Mouse (Mus musculus): ENCODE measurements around the gene Bola2. TPM values are rescaled to one million over a fixed set of nuclear protein-coding genes. Genes with fewer than 3 reads are reported as not detected.

Bola2 gene
- polyA plus RNA-seq, 1 experiment from 2014 or later, result 159 TPM

DNA sequence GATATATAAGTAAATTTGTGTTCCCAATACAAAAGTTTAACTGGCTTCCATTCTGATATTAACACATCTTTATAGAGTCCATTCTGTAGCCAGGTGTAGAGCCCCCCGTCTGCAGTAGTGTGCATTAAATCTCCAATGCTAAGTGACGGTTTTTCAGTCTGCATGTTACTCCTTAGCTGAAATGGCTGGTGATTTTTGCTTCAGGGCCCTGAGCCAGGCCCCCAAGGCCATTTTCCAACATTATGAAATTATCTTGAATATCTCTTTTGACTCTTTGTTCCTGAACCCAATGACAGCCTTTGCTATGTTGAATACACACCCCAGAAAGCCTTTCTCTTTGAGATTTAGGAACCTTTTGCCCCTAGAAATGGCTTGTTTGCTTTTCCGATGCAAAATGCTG, 35.4 kb upstream of the Bola2 start:
- Histone ChIP-seq H3K4me1 (replicated peaks; ENCODE audit: control insufficient read depth, insufficient read depth, low read length) (peaks cover 4% of the 10 kb centered on the region; the same call in 1 of the 2 replicates), H3K27ac (ENCODE audit: low read depth) (no peak overlapping the region), H3K9ac (ENCODE audit: low read length) (no peak overlapping the region), H3K27me3 (replicated peaks; ENCODE audit: control insufficient read depth, insufficient read depth, low read length) (no peaks in the 10 kb centered on the region), H3K9me3 (ENCODE audit: control insufficient read depth, low read length) (no peaks in the 10 kb centered on the region), H3K36me3 (ENCODE audit: control insufficient read depth, insufficient read depth, low read length) (peaks cover 28% of the 10 kb centered on the region), H3K4me3 (ENCODE audit: low read depth, low read length) (no peak overlapping the region), H3K4me2 (ENCODE audit: low read length) (no peak overlapping the region)
- no peak for DNase-seq (ENCODE audit: low spot score)
- 92% methylated on average over 3 of the region's 3 CpGs for WGBS
- no peak for ATAC-seq (replicated peaks; ENCODE audit: low FRiP score, low TSS enrichment, low read depth)

DNA sequence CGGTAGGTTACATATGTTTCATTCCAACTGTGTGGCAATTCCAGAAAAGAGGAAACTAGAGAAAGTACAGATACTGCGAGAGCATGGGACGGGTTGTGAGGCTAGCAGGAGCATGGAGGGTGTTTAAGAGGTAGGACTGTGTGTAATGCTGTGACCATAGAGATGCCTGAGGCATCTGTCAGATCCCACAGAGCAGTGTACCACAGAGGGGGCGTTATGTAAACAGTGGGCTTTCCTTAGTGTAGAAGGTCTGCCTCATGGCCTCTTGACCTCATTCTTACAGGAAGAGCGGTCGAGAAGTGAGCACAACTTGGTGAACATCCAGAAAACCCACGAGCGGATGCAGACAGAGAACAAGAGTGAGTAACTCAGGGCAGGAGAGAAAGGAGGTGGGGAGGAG, 31.6 kb upstream of the Bola2 start:
- Histone ChIP-seq H3K27me3 (replicated peaks; ENCODE audit: control insufficient read depth, insufficient read depth, low read length) (no peaks in the 10 kb centered on the region), H3K4me3 (ENCODE audit: low read depth, low read length) (no peak overlapping the region), H3K27ac (ENCODE audit: low read depth) (no peak overlapping the region), H3K9ac (ENCODE audit: low read length) (no peak overlapping the region), H3K4me1 (replicated peaks; ENCODE audit: control insufficient read depth, insufficient read depth, low read length) (peaks cover 4% of the 10 kb centered on the region; the same call in 1 of the 2 replicates), H3K36me3 (ENCODE audit: control insufficient read depth, insufficient read depth, low read length) (peaks cover 50% of the 10 kb centered on the region), H3K9me3 (ENCODE audit: control insufficient read depth, low read length) (no peaks in the 10 kb centered on the region), H3K4me2 (ENCODE audit: low read length) (no peak overlapping the region)
- no peak for ATAC-seq (replicated peaks; ENCODE audit: low FRiP score, low TSS enrichment, low read depth)
- no peak for DNase-seq (ENCODE audit: low spot score)
- WGBS, result 46% methylated on average over 8 of the region's 8 CpGs

DNA sequence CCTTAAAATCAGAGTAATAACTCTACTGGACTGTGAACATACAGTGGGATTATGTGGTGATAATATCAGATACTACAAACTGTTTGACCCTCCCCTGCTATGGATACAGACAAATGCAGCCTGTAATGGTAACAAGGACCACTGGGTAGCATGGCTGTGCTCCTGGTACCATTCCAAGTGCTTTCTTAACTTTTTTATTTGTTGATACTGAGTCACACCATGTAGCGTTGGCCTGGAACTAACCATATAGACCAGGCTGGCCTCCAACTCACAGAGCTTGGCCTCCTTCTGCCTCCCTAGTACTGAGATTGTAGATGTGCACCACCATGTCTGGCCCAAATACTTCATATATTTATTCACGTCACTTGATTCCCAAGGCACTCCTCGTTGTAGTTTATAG, 29.9 kb upstream of the Bola2 start:
- no peak overlapping the region for H3K27ac ChIP-seq (ENCODE audit: low read depth)
- H3K36me3 ChIP-seq (ENCODE audit: control insufficient read depth, insufficient read depth, low read length), result peaks cover 52% of the 10 kb centered on the region
- H3K4me2 ChIP-seq (ENCODE audit: low read length), result no peak overlapping the region
- no peak for ATAC-seq (replicated peaks; ENCODE audit: low FRiP score, low TSS enrichment, low read depth)
- DNase-seq (ENCODE audit: low spot score), result no peak
- H3K4me1 ChIP-seq (replicated peaks; ENCODE audit: control insufficient read depth, insufficient read depth, low read length), result peaks cover 4% of the 10 kb centered on the region; the same call in 1 of the 2 replicates
- no peak overlapping the region for H3K9ac ChIP-seq (ENCODE audit: low read length)
- H3K9me3 ChIP-seq (ENCODE audit: control insufficient read depth, low read length), result no peaks in the 10 kb centered on the region
- 92% methylated on average over 3 of the region's 3 CpGs for WGBS
- H3K4me3 ChIP-seq (ENCODE audit: low read depth, low read length), result no peak overlapping the region
- H3K27me3 ChIP-seq (replicated peaks; ENCODE audit: control insufficient read depth, insufficient read depth, low read length), result no peaks in the 10 kb centered on the region

DNA sequence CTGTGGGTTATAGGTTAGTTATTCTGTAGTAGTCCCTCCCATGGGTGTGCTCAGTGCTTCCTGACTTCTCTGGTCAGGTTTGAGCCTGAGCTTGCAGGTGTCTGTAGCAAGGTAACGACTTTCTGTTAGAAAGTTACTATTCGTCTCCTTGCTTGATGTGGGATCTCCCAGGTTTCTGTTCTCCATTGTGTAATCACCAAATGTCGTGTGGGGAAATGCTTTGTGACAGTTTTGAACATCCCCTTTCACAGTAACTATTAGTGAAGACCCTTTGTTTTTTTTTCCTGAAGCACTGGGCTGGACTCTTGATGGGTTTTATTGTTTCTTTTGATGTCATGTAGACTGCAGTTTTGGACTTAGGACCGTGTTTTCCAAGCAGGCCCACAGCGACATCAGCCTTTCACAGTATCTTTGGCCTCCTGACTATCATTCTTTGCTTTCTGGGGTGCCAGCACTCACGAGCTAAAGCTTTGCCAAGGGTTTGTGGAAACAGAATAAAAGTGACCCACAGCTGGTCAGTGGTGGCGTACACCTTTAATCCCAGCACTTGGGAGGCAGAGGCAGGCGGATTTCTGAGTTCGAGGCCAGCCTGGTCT, 27.6 kb upstream of the Bola2 start:
- Histone ChIP-seq H3K27me3 (replicated peaks; ENCODE audit: control insufficient read depth, insufficient read depth, low read length) (no peaks in the 10 kb centered on the region), H3K9ac (ENCODE audit: low read length) (no peak overlapping the region), H3K4me3 (ENCODE audit: low read depth, low read length) (no peak overlapping the region), H3K27ac (ENCODE audit: low read depth) (0 out of 2 replicates have a peak overlapping the region, but pooled peaks have one; percentile 5), H3K36me3 (ENCODE audit: control insufficient read depth, insufficient read depth, low read length) (peaks cover 68% of the 10 kb centered on the region), H3K9me3 (ENCODE audit: control insufficient read depth, low read length) (no peaks in the 10 kb centered on the region), H3K4me2 (ENCODE audit: low read length) (no peak overlapping the region), H3K4me1 (replicated peaks; ENCODE audit: control insufficient read depth, insufficient read depth, low read length) (peaks cover 4% of the 10 kb centered on the region; the same call in 1 of the 2 replicates)
- DNase-seq (ENCODE audit: low spot score) (no peak), ATAC-seq (replicated peaks; ENCODE audit: low FRiP score, low TSS enrichment, low read depth) (no peak)
- 81% methylated on average over 9 of the region's 9 CpGs for WGBS

GRCm38 (mm10) chr7:126668452-126668851, 26.7 kb upstream of the Bola2 start:
- Histone ChIP-seq H3K9ac (ENCODE audit: low read length) (no peak overlapping the region), H3K27ac (ENCODE audit: low read depth) (no peak overlapping the region; the same call in 1 of the 2 replicates), H3K27me3 (replicated peaks; ENCODE audit: control insufficient read depth, insufficient read depth, low read length) (no peaks in the 10 kb centered on the region), H3K4me1 (replicated peaks; ENCODE audit: control insufficient read depth, insufficient read depth, low read length) (peaks cover 4% of the 10 kb centered on the region; the same call in 1 of the 2 replicates), H3K4me3 (ENCODE audit: low read depth, low read length) (no peak overlapping the region), H3K9me3 (ENCODE audit: control insufficient read depth, low read length) (no peaks in the 10 kb centered on the region), H3K4me2 (ENCODE audit: low read length) (no peak overlapping the region), H3K36me3 (ENCODE audit: control insufficient read depth, insufficient read depth, low read length) (peaks cover 70% of the 10 kb centered on the region)
- ATAC-seq (replicated peaks; ENCODE audit: low FRiP score, low TSS enrichment, low read depth) (no peak), DNase-seq (ENCODE audit: low spot score) (no peak)
- WGBS, result 66% methylated on average over 5 of the region's 5 CpGs

GRCm38 (mm10) chr7:126670152-126670551, 25.0 kb upstream of the Bola2 start:
- no peak for ATAC-seq (replicated peaks; ENCODE audit: low FRiP score, low TSS enrichment, low read depth)
- DNase-seq (ENCODE audit: low spot score), result no peak
- Histone ChIP-seq H3K4me1 (replicated peaks; ENCODE audit: control insufficient read depth, insufficient read depth, low read length) (no peaks in the 10 kb centered on the region), H3K4me2 (ENCODE audit: low read length) (no peak overlapping the region), H3K27ac (ENCODE audit: low read depth) (no peak overlapping the region), H3K27me3 (replicated peaks; ENCODE audit: control insufficient read depth, insufficient read depth, low read length) (no peaks in the 10 kb centered on the region), H3K9me3 (ENCODE audit: control insufficient read depth, low read length) (no peaks in the 10 kb centered on the region), H3K4me3 (ENCODE audit: low read depth, low read length) (no peak overlapping the region), H3K9ac (ENCODE audit: low read length) (no peak overlapping the region), H3K36me3 (ENCODE audit: control insufficient read depth, insufficient read depth, low read length) (peaks cover 55% of the 10 kb centered on the region)
- WGBS, result 93% methylated on average over 3 of the region's 3 CpGs

GRCm38 (mm10) chr7:126672111-126672510, 23.1 kb upstream of the Bola2 start:
- no peak overlapping the region for H3K27ac ChIP-seq (ENCODE audit: low read depth)
- H3K4me2 ChIP-seq (ENCODE audit: low read length), result no peak overlapping the region
- ATAC-seq (replicated peaks; ENCODE audit: low FRiP score, low TSS enrichment, low read depth) (no peak), DNase-seq (ENCODE audit: low spot score) (no peak)
- H3K36me3 ChIP-seq (ENCODE audit: control insufficient read depth, insufficient read depth, low read length), result peaks cover 37% of the 10 kb centered on the region
- H3K9me3 ChIP-seq (ENCODE audit: control insufficient read depth, low read length), result no peaks in the 10 kb centered on the region
- 95% methylated on average over 9 of the region's 9 CpGs for WGBS
- no peak overlapping the region for H3K4me3 ChIP-seq (ENCODE audit: low read depth, low read length)
- no peaks in the 10 kb centered on the region for H3K27me3 ChIP-seq (replicated peaks; ENCODE audit: control insufficient read depth, insufficient read depth, low read length)
- no peaks in the 10 kb centered on the region for H3K4me1 ChIP-seq (replicated peaks; ENCODE audit: control insufficient read depth, insufficient read depth, low read length)
- no peak overlapping the region for H3K9ac ChIP-seq (ENCODE audit: low read length)

DNA sequence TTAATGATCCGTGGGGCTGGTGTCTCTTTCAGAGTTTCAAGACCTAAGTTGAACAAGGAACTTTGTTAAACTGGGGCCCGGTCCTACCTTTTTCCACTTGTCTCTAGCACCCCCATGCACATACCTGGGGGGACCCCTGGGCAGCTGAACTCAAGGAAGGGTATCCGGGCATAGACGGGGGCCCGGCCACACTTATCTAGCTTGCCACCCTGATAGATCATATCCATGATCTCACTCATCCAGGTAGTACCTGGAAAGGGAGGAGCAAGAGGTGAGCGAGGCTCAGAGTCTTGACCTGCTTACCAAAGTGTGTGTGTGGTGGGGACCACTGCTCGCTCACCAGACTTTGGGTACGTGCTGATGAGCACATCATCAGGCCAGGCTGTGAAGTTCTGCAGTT, 20.1 kb upstream of the Bola2 start:
- WGBS, result 97% methylated on average over 8 of the region's 8 CpGs
- no peaks in the 10 kb centered on the region for H3K9me3 ChIP-seq (ENCODE audit: control insufficient read depth, low read length)
- no peaks in the 10 kb centered on the region for H3K4me1 ChIP-seq (replicated peaks; ENCODE audit: control insufficient read depth, insufficient read depth, low read length)
- H3K27me3 ChIP-seq (replicated peaks; ENCODE audit: control insufficient read depth, insufficient read depth, low read length), result no peaks in the 10 kb centered on the region
- ATAC-seq (replicated peaks; ENCODE audit: low FRiP score, low TSS enrichment, low read depth), result no peak
- no peak overlapping the region for H3K4me2 ChIP-seq (ENCODE audit: low read length)
- H3K27ac ChIP-seq (ENCODE audit: low read depth), result no peak overlapping the region
- no peak for DNase-seq (ENCODE audit: low spot score)
- H3K36me3 ChIP-seq (ENCODE audit: control insufficient read depth, insufficient read depth, low read length), result peaks cover 31% of the 10 kb centered on the region
- H3K9ac ChIP-seq (ENCODE audit: low read length), result no peak overlapping the region
- no peak overlapping the region for H3K4me3 ChIP-seq (ENCODE audit: low read depth, low read length)

- H3K9ac ChIP-seq (ENCODE audit: low read length), result no peak within 1 kb of the TSS
- no peak within 1 kb of the TSS for H3K27ac ChIP-seq (ENCODE audit: low read depth)
- WGBS, result 62% methylated on average over 1 of the region's 1 CpGs
- no peak for DNase-seq (ENCODE audit: low spot score)
- H3K27me3 ChIP-seq (replicated peaks; ENCODE audit: control insufficient read depth, insufficient read depth, low read length), result no peaks in the 10 kb centered on the region
- H3K4me2 ChIP-seq (ENCODE audit: low read length), result no peak within 1 kb of the TSS
- no peaks in the 10 kb centered on the region for H3K9me3 ChIP-seq (ENCODE audit: control insufficient read depth, low read length)
- peaks cover 22% of the 10 kb centered on the region for H3K36me3 ChIP-seq (ENCODE audit: control insufficient read depth, insufficient read depth, low read length)
- no peaks in the 10 kb centered on the region for H3K4me1 ChIP-seq (replicated peaks; ENCODE audit: control insufficient read depth, insufficient read depth, low read length)
- no peak within 1 kb of the TSS for H3K4me3 ChIP-seq (ENCODE audit: low read depth, low read length)
- ATAC-seq (replicated peaks; ENCODE audit: low FRiP score, low TSS enrichment, low read depth), result no peak
Measured at GRCm38 (mm10) chr7:126676207-126676606, 19.0 kb upstream of the Bola2 start, which contains the start of gene Sult1a1. TSS of gene Sult1a1 (minus strand) at chr7:126676432.
